Mouse (Mus musculus): ENCODE measurements at regions not wholly inside any gene's neighbourhood (a gene's known extent, or its start where the extent isn't known, plus 50 kb on each side); places are given as distances from the start of the nearest gene placed in this dataset.

DNA sequence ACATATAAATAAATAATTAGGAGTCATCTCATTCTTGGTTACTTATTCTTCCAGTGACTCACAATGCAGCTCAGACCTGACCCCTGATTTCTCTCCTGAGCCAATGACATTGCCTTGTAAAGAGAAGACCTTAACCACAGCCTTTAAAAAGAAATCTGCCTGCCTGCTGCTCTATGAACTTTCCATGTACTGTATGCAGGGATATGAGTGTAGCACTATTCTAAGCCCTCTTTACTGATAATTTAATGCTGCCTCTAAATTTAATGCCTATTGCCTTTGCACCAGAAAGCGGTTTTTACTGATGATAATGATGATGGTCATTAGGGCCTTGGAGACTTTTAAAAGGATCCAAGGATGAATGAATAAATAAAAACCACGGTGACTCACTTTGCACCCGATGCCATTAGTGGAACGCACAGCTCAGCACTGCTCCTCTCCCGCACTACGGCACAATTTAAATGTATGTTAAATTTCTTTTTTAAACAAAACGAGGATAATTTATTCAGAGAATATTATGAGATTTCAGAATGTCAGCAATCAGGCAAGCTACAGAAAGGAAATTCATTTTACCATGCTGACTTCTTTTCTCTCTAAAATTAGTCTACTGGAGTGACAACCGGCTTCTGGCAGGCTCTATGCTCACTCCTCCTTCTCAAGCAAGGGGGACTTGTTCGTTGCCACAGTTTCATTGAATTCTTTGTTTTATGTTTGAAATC lies 139.5 kb upstream of the Zfp770 start:
- Histone ChIP-seq H3K9ac (replicated peaks; ENCODE audit: low read depth, low read length) (no peak overlapping the region), H3K27me3 (ENCODE audit: control insufficient read depth, insufficient read depth, low read length) (no peaks in the 10 kb centered on the region), H3K4me2 (replicated peaks; ENCODE audit: low read depth, low read length) (no peak overlapping the region), H3K36me3 (ENCODE audit: control insufficient read depth, insufficient read depth, low read length) (no peaks in the 10 kb centered on the region), H3K4me3 (ENCODE audit: low read depth, low read length) (no peak overlapping the region), H3K4me1 (ENCODE audit: control insufficient read depth, insufficient read depth, low read length) (no peaks in the 10 kb centered on the region), H3K27ac (ENCODE audit: low read length) (no peak overlapping the region), H3K9me3 (ENCODE audit: control insufficient read depth, low read depth, low read length) (no peaks in the 10 kb centered on the region)
- WGBS = 78% methylated on average over 9 of the region's 9 CpGs
- no peak for ATAC-seq (ENCODE audit: insufficient number of reproducible peaks, insufficient read depth, low FRiP score, low read depth)

- H3K27ac ChIP-seq (ENCODE audit: low read length) = no peak overlapping the region
- no peak overlapping the region for H3K9ac ChIP-seq (replicated peaks; ENCODE audit: low read depth, low read length)
- no peak overlapping the region for H3K4me2 ChIP-seq (replicated peaks; ENCODE audit: low read depth, low read length)
- H3K4me3 ChIP-seq (ENCODE audit: low read depth, low read length) = no peak overlapping the region
- ATAC-seq (ENCODE audit: insufficient number of reproducible peaks, insufficient read depth, low FRiP score, low read depth) = no peak
- no peaks in the 10 kb centered on the region for H3K4me1 ChIP-seq (ENCODE audit: control insufficient read depth, insufficient read depth, low read length)
- H3K9me3 ChIP-seq (ENCODE audit: control insufficient read depth, low read depth, low read length) = no peaks in the 10 kb centered on the region
- 48% methylated on average over 3 of the region's 3 CpGs for WGBS
- no peaks in the 10 kb centered on the region for H3K27me3 ChIP-seq (ENCODE audit: control insufficient read depth, insufficient read depth, low read length)
- no peaks in the 10 kb centered on the region for H3K36me3 ChIP-seq (ENCODE audit: control insufficient read depth, insufficient read depth, low read length)
These were observed 100.5 kb upstream of the Zfp770 start for GRCm38 (mm10) chr2:114301746-114302145.

- no peaks in the 10 kb centered on the region for H3K9me3 ChIP-seq (ENCODE audit: control insufficient read depth, low read depth, low read length)
- no peak for ATAC-seq (ENCODE audit: insufficient number of reproducible peaks, insufficient read depth, low FRiP score, low read depth)
- 53% methylated on average over 1 of the region's 1 CpGs for WGBS
- no peaks in the 10 kb centered on the region for H3K27me3 ChIP-seq (ENCODE audit: control insufficient read depth, insufficient read depth, low read length)
- H3K9ac ChIP-seq (replicated peaks; ENCODE audit: low read depth, low read length) = no peak overlapping the region
- no peak overlapping the region for H3K27ac ChIP-seq (ENCODE audit: low read length)
- no peaks in the 10 kb centered on the region for H3K4me1 ChIP-seq (ENCODE audit: control insufficient read depth, insufficient read depth, low read length)
- no peak overlapping the region for H3K4me3 ChIP-seq (ENCODE audit: low read depth, low read length)
- no peak overlapping the region for H3K4me2 ChIP-seq (replicated peaks; ENCODE audit: low read depth, low read length)
- H3K36me3 ChIP-seq (ENCODE audit: control insufficient read depth, insufficient read depth, low read length) = no peaks in the 10 kb centered on the region
These were observed 93.8 kb upstream of the Zfp770 start for GRCm38 (mm10) chr2:114295110-114295509.

- Histone ChIP-seq H3K4me3 (ENCODE audit: low read depth, low read length) (no peak overlapping the region), H3K4me1 (ENCODE audit: control insufficient read depth, insufficient read depth, low read length) (no peaks in the 10 kb centered on the region), H3K27me3 (ENCODE audit: control insufficient read depth, insufficient read depth, low read length) (no peaks in the 10 kb centered on the region), H3K4me2 (replicated peaks; ENCODE audit: low read depth, low read length) (no peak overlapping the region), H3K9ac (replicated peaks; ENCODE audit: low read depth, low read length) (no peak overlapping the region), H3K9me3 (ENCODE audit: control insufficient read depth, low read depth, low read length) (no peaks in the 10 kb centered on the region), H3K27ac (ENCODE audit: low read length) (no peak overlapping the region), H3K36me3 (ENCODE audit: control insufficient read depth, insufficient read depth, low read length) (no peaks in the 10 kb centered on the region)
- ATAC-seq (ENCODE audit: insufficient number of reproducible peaks, insufficient read depth, low FRiP score, low read depth) = no peak
- WGBS = 79% methylated on average over 5 of the region's 5 CpGs
These were observed 90.1 kb upstream of the Zfp770 start for GRCm38 (mm10) chr2:114291387-114291786.

DNA sequence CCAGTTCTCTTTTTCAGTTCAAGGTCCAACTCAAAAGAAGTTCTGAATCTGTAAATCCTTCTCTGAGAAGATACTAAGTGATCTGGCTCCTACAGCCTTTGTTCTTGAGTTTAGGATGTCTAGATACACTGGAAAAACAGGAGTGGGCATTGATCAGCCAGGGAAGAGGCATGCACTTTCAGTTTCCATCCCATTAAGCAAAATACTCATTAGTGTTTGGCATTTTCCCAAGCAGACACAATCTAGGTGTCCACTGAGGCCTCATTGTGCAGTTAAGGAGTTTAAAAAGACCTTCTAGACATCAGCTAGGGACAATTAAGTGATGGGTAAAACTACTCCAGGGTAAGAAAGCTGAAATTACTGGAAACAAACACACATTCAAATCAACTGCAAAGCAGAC lies 74.3 kb upstream of the Zfp770 start:
- Histone ChIP-seq H3K27ac (ENCODE audit: low read length) (no peak overlapping the region), H3K4me1 (ENCODE audit: control insufficient read depth, insufficient read depth, low read length) (no peaks in the 10 kb centered on the region), H3K36me3 (ENCODE audit: control insufficient read depth, insufficient read depth, low read length) (no peaks in the 10 kb centered on the region), H3K27me3 (ENCODE audit: control insufficient read depth, insufficient read depth, low read length) (no peaks in the 10 kb centered on the region), H3K4me2 (replicated peaks; ENCODE audit: low read depth, low read length) (no peak overlapping the region), H3K9me3 (ENCODE audit: control insufficient read depth, low read depth, low read length) (no peaks in the 10 kb centered on the region), H3K4me3 (ENCODE audit: low read depth, low read length) (no peak overlapping the region), H3K9ac (replicated peaks; ENCODE audit: low read depth, low read length) (no peak overlapping the region)
- no peak for ATAC-seq (ENCODE audit: insufficient number of reproducible peaks, insufficient read depth, low FRiP score, low read depth)

GRCm38 (mm10) chr2:114260397-114261071 lies 59.3 kb upstream of the Zfp770 start:
- 40% methylated on average over 8 of the region's 8 CpGs for WGBS
- Histone ChIP-seq H3K4me1 (ENCODE audit: control insufficient read depth, insufficient read depth, low read length) (no peaks in the 10 kb centered on the region), H3K36me3 (ENCODE audit: control insufficient read depth, insufficient read depth, low read length) (no peaks in the 10 kb centered on the region), H3K9me3 (ENCODE audit: control insufficient read depth, low read depth, low read length) (no peaks in the 10 kb centered on the region), H3K4me2 (replicated peaks; ENCODE audit: low read depth, low read length) (no peak overlapping the region), H3K9ac (replicated peaks; ENCODE audit: low read depth, low read length) (no peak overlapping the region), H3K27ac (ENCODE audit: low read length) (no peak overlapping the region), H3K4me3 (ENCODE audit: low read depth, low read length) (no peak overlapping the region), H3K27me3 (ENCODE audit: control insufficient read depth, insufficient read depth, low read length) (no peaks in the 10 kb centered on the region)
- peak; percentile 53; the same call in 1 of the 2 replicates for ATAC-seq (ENCODE audit: insufficient number of reproducible peaks, insufficient read depth, low FRiP score, low read depth)

DNA sequence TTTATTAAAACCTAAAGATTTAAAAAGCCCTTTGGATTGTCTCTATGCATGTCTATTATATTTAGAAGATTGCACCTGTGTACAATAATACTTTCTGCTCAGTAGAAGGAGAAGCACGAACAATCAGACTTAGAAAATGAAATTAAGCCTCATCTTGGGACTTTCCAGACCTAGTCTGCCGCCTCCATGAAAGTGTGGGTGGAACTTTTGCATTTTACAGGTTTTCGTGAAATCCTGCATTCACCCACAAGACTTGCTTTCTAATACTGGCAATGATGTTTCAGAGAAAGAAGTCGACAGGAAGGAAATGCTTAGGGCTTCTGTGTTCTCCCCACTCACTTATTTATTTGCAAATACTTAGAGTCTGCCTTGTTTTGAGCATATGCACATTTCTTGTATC lies 58.3 kb upstream of the Zfp770 start:
- ATAC-seq (ENCODE audit: insufficient number of reproducible peaks, insufficient read depth, low FRiP score, low read depth) = no peak
- Histone ChIP-seq H3K9me3 (ENCODE audit: control insufficient read depth, low read depth, low read length) (no peaks in the 10 kb centered on the region), H3K27me3 (ENCODE audit: control insufficient read depth, insufficient read depth, low read length) (no peaks in the 10 kb centered on the region), H3K4me3 (ENCODE audit: low read depth, low read length) (no peak overlapping the region), H3K4me1 (ENCODE audit: control insufficient read depth, insufficient read depth, low read length) (no peaks in the 10 kb centered on the region), H3K9ac (replicated peaks; ENCODE audit: low read depth, low read length) (no peak overlapping the region), H3K4me2 (replicated peaks; ENCODE audit: low read depth, low read length) (no peak overlapping the region), H3K27ac (ENCODE audit: low read length) (no peak overlapping the region), H3K36me3 (ENCODE audit: control insufficient read depth, insufficient read depth, low read length) (no peaks in the 10 kb centered on the region)
- WGBS = 76% methylated on average over 4 of the region's 4 CpGs

All from stomach, embryonic 14.5 days (tissue).